Mouse (Mus musculus) kidney, embryonic 16.5 days (tissue): ENCODE data around the gene Aspm. TPM values are rescaled to one million over a fixed set of nuclear protein-coding genes. Genes with fewer than 3 reads are reported as not detected.

ENCODE experiments used
- ATAC-seq: fragments of 200-750 bp; cut with Nextera tagmentation; 2 replicates; pipeline ENCODE4 v1.8.0; 2017; ENCODE audit warnings: moderate TSS enrichment; ENCODE audit not compliant: low FRiP score, low TSS enrichment
- H3K27ac ChIP-seq: fragments of 300-500 bp; sonication (generic); 2 replicates; pipeline ENCODE4 v1.5.1; 2014; ENCODE audit warnings: low read length
- H3K27me3 ChIP-seq: fragments of 300-500 bp; sonication (generic); 2 replicates; pipeline ENCODE4 v1.6.1; 2014; ENCODE audit warnings: low read length, control low read depth, mixed read lengths; ENCODE audit not compliant: insufficient read depth
- H3K36me3 ChIP-seq: fragments of 300-500 bp; sonication (generic); 2 replicates; pipeline ENCODE4 v1.6.1; 2014; ENCODE audit warnings: low read length, control low read depth, mixed read lengths; ENCODE audit not compliant: insufficient read depth
- H3K4me1 ChIP-seq: fragments of 300-500 bp; sonication (generic); 2 replicates; pipeline ENCODE4 v1.6.1; 2014; ENCODE audit warnings: low read length, control low read depth, mixed read lengths; ENCODE audit not compliant: insufficient read depth
- H3K4me2 ChIP-seq: fragments of 300-500 bp; sonication (generic); replicated peaks from 2 replicates; pipeline ENCODE4 v1.6.1; 2014; ENCODE audit warnings: low read depth, low read length
- H3K4me3 ChIP-seq: fragments of 300-500 bp; sonication (generic); 2 replicates; pipeline ENCODE4 v1.5.1; 2014; ENCODE audit warnings: mild to moderate bottlenecking, low read length
- H3K9ac ChIP-seq: fragments of 300-500 bp; sonication (generic); replicated peaks from 2 replicates; pipeline ENCODE4 v1.6.1; 2014; ENCODE audit warnings: low read length
- H3K9me3 ChIP-seq: fragments of 300-500 bp; sonication (generic); 2 replicates; pipeline ENCODE4 v1.6.1; 2016; ENCODE audit warnings: low read length, control low read depth
- WGBS: fragments of 180-500 bp; shearing (Covaris S2); extraction: QIAGEN DNeasy Blood & Tissue Kit; methylation state at CpG from one replicate; pipeline ENCODE4 v1.1.7; 2014; 5-methylcytosine and 5-hydroxymethylcytosine counted together
- polyA plus RNA-seq: library from polyadenylated mRNA; unstranded; fragments of >200 nt; fragmentation: Nextera tagmentation; extraction: Ambion mirVana; gene quantifications from 2 replicates; pipeline ENCODE4 v1.2.1, GENCODE M21; 2015

Aspm gene
- polyA plus RNA-seq, 1 experiment from 2014 or later: 12.4 TPM

DNA sequence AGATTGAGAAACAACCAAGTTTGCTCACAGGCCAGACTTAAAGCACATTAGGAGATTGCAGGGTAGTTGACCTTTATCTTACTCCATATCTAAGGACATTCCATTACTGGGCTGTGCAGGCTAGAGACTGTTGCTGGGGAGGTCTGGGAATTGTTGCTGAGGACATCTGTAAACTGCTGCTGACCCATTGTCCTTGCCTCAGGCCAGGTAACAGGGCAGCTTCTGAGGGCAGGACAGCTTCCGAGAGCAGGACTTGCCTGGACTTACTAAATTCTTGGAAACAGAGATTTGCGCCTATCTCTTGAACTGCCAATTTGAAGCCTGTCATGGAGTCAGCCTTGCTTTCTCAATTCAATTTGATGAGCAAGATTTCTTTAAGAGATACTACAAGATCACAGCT is 40.8 kb downstream of the Aspm start:
- H3K4me2 ChIP-seq: no peak overlapping the region
- no peak overlapping the region for H3K9ac ChIP-seq
- H3K27ac ChIP-seq: no peak overlapping the region
- H3K36me3 ChIP-seq: peaks cover 29% of the 10 kb centered on the region
- WGBS: 84% methylated on average over 2 of the region's 2 CpGs
- no peak overlapping the region for H3K4me3 ChIP-seq
- no peak for ATAC-seq
- H3K9me3 ChIP-seq: no peaks in the 10 kb centered on the region
- H3K4me1 ChIP-seq: no peaks in the 10 kb centered on the region
- H3K27me3 ChIP-seq: no peaks in the 10 kb centered on the region

DNA sequence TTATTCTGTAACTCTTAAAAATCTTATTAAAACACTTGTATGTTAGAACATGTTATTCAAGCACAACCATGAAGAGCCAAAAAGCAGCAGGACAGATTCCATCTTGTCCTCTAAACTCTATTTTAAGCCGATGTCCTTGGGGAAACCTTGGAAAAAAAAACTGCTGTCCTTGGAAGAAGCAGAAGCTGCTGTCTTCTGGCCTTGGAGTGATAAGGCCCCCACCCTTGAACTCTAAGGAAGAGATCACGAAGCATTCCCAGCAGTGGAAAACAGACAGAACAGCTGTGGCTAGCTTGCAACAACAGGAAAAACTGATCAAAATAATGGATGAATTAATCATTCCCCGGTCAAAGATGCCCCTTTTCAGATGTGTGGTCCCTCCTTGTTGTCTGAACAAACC is 41.6 kb downstream of the Aspm start:
- no peak overlapping the region for H3K4me3 ChIP-seq
- no peak for ATAC-seq
- H3K36me3 ChIP-seq: peaks cover 26% of the 10 kb centered on the region
- WGBS: 92% methylated on average over 3 of the region's 3 CpGs
- no peak overlapping the region for H3K9ac ChIP-seq
- no peak overlapping the region for H3K27ac ChIP-seq
- H3K27me3 ChIP-seq: no peaks in the 10 kb centered on the region
- no peak overlapping the region for H3K4me2 ChIP-seq
- no peaks in the 10 kb centered on the region for H3K4me1 ChIP-seq
- no peaks in the 10 kb centered on the region for H3K9me3 ChIP-seq

DNA sequence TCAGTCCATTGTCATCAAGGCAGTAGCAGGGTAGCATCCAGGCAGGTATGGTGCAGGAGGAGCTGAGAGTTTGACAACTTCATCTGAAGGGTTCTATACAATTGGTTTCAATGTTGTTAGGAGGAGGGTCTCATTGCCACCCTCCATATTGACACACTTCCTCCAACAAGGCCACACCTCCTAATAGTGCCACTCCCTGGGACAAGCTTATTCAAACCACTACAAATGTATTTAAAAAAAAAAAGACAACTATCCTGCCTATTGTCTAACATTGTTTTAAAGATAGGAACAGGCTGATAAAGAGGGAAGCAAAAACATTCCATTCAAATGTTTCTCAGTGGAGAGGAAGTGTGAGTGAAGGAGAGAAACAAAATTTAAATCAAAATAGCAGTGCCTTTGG is 45.2 kb downstream of the Aspm start:
- H3K9ac ChIP-seq: no peak overlapping the region
- H3K4me3 ChIP-seq: no peak overlapping the region
- no peaks in the 10 kb centered on the region for H3K4me1 ChIP-seq
- no peak overlapping the region for H3K27ac ChIP-seq
- H3K27me3 ChIP-seq: no peaks in the 10 kb centered on the region
- ATAC-seq: no peak
- 0 out of 2 replicates have a peak, but pooled peaks cover 3% of the 10 kb centered on the region for H3K36me3 ChIP-seq
- H3K9me3 ChIP-seq: no peaks in the 10 kb centered on the region
- H3K4me2 ChIP-seq: no peak overlapping the region

DNA sequence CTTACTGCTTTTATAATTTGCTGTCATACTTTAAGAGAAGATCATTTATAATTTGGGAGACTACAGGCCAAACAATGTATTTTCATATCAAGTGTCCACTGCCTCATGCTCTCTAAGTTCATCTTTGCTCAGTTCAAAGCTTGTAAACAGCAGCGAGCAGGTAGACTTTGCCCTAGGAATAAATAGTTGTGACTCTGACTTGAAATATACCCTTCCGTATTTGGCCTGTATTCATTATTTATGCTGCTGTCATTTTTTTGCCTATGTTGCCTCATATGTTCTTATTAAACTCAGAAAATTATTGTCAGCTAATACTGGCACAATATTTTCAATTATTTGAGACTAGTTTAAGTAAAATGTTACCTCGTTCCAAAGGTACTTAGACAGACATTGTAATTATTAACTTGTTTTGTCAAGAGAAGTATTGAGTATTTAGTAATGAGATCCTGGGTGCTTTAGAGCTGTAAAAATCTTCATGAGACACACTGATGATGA is 46.7 kb downstream of the Aspm start, which contains the start of gene F13b:
TSS of gene F13b (plus strand) at position 445 of the 495 bp plus-strand sequence.
- Histone ChIP-seq H3K9ac (no peak within 1 kb of the TSS), H3K4me1 (no peaks in the 10 kb centered on the region), H3K27me3 (no peaks in the 10 kb centered on the region), H3K9me3 (no peaks in the 10 kb centered on the region), H3K36me3 (no peaks in the 10 kb centered on the region), H3K4me2 (no peak within 1 kb of the TSS), H3K4me3 (no peak within 1 kb of the TSS), H3K27ac (no peak within 1 kb of the TSS)
- WGBS: 77% methylated on average over 3 of the region's 3 CpGs
- ATAC-seq: no peak

- WGBS: 87% methylated on average over 12 of the region's 12 CpGs
- ATAC-seq: no peak
These were observed 60.0 kb downstream of the Aspm start for GRCm38 (mm10) chr1:139514556-139514955.

More at GRCm38 (mm10) chr1:139514556-139514955, 60.0 kb downstream of the Aspm start:
- H3K9ac ChIP-seq: no peak overlapping the region
- no peak overlapping the region for H3K27ac ChIP-seq
- H3K4me2 ChIP-seq: no peak overlapping the region
- H3K9me3 ChIP-seq: no peaks in the 10 kb centered on the region
- no peaks in the 10 kb centered on the region for H3K27me3 ChIP-seq
- H3K4me3 ChIP-seq: no peak overlapping the region
- H3K4me1 ChIP-seq: no peaks in the 10 kb centered on the region
- H3K36me3 ChIP-seq: no peaks in the 10 kb centered on the region

Other genes with a start within 250 kb of the Aspm start
- 0.20 and 0.24 TPM in 2 replicates for gene Crb1, start 77.7 kb upstream of the Aspm start, polyA plus RNA-seq
- gene Zbtb41, start 32.5 kb upstream of the Aspm start, polyA plus RNA-seq: 9.1 and 9.9 TPM in 2 replicates
- gene F13b, start 46.9 kb downstream of the Aspm start, polyA plus RNA-seq: 0.60 and 0.61 TPM in 2 replicates
- gene Cfhr1, start 105.5 kb downstream of the Aspm start, polyA plus RNA-seq: not detected in 2 replicates